Mouse (Mus musculus): ENCODE data around the gene Gm12695. TPM values are rescaled to one million over a fixed set of nuclear protein-coding genes. Genes with fewer than 3 reads are reported as not detected.

Gene Gm12695
- polyA plus RNA-seq, 1 experiment from 2014 or later, result not detected

DNA sequence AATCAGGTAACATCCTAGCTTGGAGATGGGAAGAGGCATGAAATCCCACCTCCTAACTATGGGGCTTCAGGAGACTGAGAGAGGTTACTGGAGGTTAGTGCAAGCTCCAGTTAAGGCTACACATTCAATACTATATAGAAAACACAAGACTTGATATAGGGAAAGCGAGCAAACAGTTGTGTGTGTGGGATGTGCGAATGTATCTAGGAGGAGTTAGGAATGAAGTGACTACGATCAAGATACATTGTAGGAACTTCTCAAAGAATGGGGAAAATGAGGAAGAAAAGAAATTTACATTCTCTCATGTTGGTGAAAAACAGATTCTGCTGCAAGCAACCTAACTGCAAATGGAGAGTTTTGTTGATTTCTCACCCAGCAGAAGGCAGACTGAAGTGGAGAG is 44.5 kb downstream of the Gm12695 start:
- no peak overlapping the region for H3K4me3 ChIP-seq (replicated peaks)
- no peak overlapping the region for H3K27ac ChIP-seq
- no peaks in the 10 kb centered on the region for H3K27me3 ChIP-seq
- H3K9ac ChIP-seq, result no peak overlapping the region
- H3K9me3 ChIP-seq (replicated peaks), result no peaks in the 10 kb centered on the region
- no peaks in the 10 kb centered on the region for H3K4me1 ChIP-seq
- no peak for ATAC-seq (replicated peaks; ENCODE audit: low FRiP score)
- no peak overlapping the region for H3K4me2 ChIP-seq
- WGBS, result 95% methylated on average over 3 of the region's 3 CpGs
- H3K36me3 ChIP-seq, result no peaks in the 10 kb centered on the region

DNA sequence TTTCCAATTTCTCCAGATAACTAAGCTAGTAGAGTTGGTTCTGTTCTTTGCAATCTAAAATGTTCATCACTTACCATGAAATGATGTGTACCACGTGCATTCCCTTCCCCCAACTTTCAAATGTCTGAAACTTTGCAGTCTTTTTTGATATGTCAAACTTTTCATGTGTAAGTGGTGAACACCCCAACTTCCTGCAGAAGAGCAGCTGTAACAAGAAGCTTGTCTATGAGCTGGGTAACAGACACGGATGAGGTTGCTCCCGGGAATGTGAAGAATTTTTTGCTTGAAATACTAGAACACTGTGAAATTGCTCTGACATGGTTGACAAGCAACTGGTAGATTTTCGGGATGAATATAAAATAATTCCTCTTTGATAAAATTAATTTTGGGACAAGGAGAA is 55.7 kb downstream of the Gm12695 start:
- no peaks in the 10 kb centered on the region for H3K36me3 ChIP-seq
- no peaks in the 10 kb centered on the region for H3K27me3 ChIP-seq
- WGBS, result 67% methylated on average over 4 of the region's 4 CpGs
- ATAC-seq (replicated peaks; ENCODE audit: low FRiP score), result no peak
- H3K4me1 ChIP-seq, result no peaks in the 10 kb centered on the region
- no peak overlapping the region for H3K4me3 ChIP-seq (replicated peaks)
- no peaks in the 10 kb centered on the region for H3K9me3 ChIP-seq (replicated peaks)
- H3K9ac ChIP-seq, result no peak overlapping the region
- H3K27ac ChIP-seq, result no peak overlapping the region
- H3K4me2 ChIP-seq, result no peak overlapping the region

DNA sequence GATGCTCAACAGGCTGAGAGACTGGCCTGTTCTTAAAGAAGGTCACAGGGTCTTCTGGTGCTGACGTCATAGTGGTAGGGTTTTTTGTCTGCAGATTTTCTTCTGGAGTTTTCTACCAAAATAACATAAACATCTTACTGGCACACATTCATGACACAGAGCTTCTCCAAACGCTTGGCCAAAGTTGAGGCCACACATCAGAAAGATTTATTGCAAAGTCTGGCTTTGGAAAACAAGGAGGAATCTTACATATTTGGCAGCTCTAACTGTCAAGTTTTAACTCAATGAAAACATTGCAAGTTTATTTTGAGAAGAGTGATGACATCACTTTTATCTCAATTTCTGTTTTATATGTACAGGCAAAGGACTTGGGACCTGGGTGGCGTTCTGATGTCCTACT is 56.8 kb downstream of the Gm12695 start:
- no peaks in the 10 kb centered on the region for H3K4me1 ChIP-seq
- no peaks in the 10 kb centered on the region for H3K9me3 ChIP-seq (replicated peaks)
- no peak overlapping the region for H3K4me3 ChIP-seq (replicated peaks)
- H3K4me2 ChIP-seq, result no peak overlapping the region
- H3K9ac ChIP-seq, result no peak overlapping the region
- ATAC-seq (replicated peaks; ENCODE audit: low FRiP score), result no peak
- no peaks in the 10 kb centered on the region for H3K36me3 ChIP-seq
- H3K27ac ChIP-seq, result no peak overlapping the region
- H3K27me3 ChIP-seq, result no peaks in the 10 kb centered on the region
- 41% methylated on average over 3 of the region's 3 CpGs for WGBS

DNA sequence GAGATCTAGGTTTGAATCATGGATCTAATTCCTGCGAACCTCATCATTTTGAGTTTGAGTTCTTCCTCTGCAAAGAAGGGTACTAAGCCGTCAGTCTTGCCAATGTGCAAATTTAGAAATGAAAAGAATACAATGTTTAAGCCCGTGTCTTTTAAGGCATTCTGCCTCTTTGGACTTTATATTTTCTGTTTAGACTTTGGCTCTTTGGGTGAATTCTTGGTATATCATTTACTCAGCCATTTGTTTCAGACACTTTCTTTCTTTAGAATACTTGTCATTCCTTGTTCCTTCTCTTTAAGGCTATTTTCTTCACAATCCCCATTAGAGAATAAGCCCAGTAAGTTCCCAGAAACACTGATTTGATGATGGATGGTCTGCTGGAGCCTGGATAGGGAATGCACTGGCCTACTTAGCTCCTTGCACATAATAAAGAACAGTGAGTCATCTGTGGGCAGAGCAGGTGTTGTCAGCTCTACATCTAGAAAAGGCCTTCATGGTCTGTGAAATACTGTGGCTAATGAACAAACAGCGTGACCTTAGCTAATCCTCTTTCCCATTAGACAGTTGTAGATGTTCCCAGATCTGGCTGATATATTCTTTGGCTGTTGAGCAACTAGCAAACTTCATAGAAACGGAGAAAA is 59.5 kb downstream of the Gm12695 start:
- WGBS, result 72% methylated on average over 5 of the region's 5 CpGs
- H3K9ac ChIP-seq, result no peak overlapping the region
- no peaks in the 10 kb centered on the region for H3K4me1 ChIP-seq
- no peak overlapping the region for H3K4me3 ChIP-seq (replicated peaks)
- H3K4me2 ChIP-seq, result no peak overlapping the region
- H3K9me3 ChIP-seq (replicated peaks), result no peaks in the 10 kb centered on the region
- no peaks in the 10 kb centered on the region for H3K27me3 ChIP-seq
- ATAC-seq (replicated peaks; ENCODE audit: low FRiP score), result peak; percentile 69; the same call in 1 of the 2 replicates
- H3K36me3 ChIP-seq, result no peaks in the 10 kb centered on the region
- H3K27ac ChIP-seq, result no peak overlapping the region

DNA sequence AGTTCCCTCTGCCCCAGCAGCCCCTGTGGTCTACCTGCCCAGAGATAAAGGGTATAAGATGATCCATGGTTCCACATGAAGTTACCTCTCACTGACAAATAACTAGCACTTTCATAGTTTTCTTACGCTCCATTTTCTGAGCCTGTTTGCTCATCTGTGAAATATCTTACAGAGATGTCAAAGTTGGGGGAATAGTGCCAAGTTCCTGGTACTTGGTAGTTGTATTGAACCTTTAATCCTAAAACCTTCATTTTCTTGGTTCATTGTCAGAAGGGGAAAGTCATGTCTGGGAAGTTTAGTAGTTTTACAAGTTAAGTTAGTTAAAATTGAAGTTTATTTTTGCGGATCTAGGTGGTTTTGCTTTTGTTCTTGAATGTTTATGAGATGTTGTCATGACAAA is 62.7 kb downstream of the Gm12695 start:
- Histone ChIP-seq H3K9ac (no peak overlapping the region), H3K4me3 (replicated peaks) (no peak overlapping the region), H3K27ac (no peak overlapping the region), H3K9me3 (replicated peaks) (no peaks in the 10 kb centered on the region), H3K4me2 (no peak overlapping the region), H3K36me3 (no peaks in the 10 kb centered on the region), H3K27me3 (no peaks in the 10 kb centered on the region), H3K4me1 (no peaks in the 10 kb centered on the region)
- 87% methylated on average over 2 of the region's 2 CpGs for WGBS
- ATAC-seq (replicated peaks; ENCODE audit: low FRiP score), result no peak

DNA sequence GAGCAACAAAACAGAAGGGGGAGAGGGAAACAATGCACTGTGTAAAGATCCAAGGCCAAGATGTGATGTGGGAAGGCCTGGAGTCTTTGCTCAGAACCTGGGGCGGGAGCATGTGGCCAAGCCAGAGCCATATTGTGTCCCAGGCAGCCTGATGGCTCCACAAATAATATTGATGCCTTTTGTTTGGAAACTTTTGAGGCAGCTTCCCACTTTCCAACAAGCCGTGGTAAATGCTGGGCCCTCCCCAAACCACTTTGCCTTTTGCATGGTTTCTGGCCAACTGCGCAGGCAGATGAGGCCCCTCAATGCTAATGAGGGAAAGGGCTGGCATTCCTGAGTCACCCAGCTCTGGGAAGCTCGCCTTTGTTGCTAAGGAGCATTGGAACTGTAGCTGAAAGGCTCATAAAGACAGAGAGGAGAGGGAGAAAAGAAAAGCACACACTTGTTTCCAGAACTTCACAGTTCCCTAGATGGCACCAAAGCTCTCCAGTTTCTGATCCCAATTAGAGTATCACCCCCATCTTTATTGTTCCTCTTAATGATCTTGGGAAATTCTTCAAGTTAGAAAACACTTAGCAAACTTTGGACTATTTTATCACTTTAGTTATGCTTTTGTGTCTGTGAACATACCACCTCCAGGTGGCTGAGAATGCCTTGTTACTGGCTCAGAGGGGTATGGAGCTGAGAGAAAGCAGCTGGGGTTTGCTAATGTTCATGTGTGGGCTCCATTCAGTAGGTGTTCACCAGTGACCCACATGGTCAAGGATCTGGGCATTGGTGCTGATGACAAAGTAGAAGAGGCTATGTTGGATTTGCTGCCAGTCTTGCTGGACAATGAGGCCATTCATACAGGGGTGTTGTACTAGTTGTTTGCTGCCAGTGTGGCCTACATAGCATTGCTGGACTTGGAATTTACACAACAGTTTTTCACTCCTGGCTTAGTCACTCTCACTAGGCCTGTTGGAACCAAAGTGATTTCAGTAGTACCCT is 65.7 kb downstream of the Gm12695 start:
- Histone ChIP-seq H3K27me3 (no peaks in the 10 kb centered on the region), H3K4me1 (no peaks in the 10 kb centered on the region), H3K4me2 (no peak overlapping the region), H3K4me3 (replicated peaks) (no peak overlapping the region), H3K36me3 (no peaks in the 10 kb centered on the region), H3K27ac (no peak overlapping the region), H3K9ac (no peak overlapping the region), H3K9me3 (replicated peaks) (no peaks in the 10 kb centered on the region)
- ATAC-seq (replicated peaks; ENCODE audit: low FRiP score), result no peak
- 50% methylated on average over 4 of the region's 4 CpGs for WGBS

DNA sequence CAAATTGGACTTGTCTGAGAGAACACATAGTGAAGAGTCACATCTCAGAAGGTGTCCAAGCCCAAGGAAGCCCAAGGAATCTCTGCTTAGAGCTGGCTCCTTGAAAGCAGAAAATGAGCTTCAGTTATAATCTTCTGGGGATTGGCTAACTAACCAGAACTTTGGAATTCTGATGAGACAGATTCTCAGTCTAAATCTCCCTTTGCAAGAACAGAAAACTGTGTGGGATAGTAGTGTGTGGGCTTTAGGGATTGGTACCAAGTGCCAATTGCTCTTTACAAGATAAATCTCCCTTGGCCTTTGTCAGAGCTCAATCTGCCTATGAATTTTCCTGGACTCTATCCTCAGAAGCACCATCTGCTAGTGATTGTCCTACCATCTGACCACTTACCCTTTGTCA is 66.5 kb downstream of the Gm12695 start:
- Histone ChIP-seq H3K27me3 (no peaks in the 10 kb centered on the region), H3K4me3 (replicated peaks) (no peak overlapping the region), H3K9ac (no peak overlapping the region), H3K9me3 (replicated peaks) (no peaks in the 10 kb centered on the region), H3K4me2 (no peak overlapping the region), H3K27ac (no peak overlapping the region), H3K4me1 (no peaks in the 10 kb centered on the region), H3K36me3 (no peaks in the 10 kb centered on the region)
- ATAC-seq (replicated peaks; ENCODE audit: low FRiP score), result no peak

DNA sequence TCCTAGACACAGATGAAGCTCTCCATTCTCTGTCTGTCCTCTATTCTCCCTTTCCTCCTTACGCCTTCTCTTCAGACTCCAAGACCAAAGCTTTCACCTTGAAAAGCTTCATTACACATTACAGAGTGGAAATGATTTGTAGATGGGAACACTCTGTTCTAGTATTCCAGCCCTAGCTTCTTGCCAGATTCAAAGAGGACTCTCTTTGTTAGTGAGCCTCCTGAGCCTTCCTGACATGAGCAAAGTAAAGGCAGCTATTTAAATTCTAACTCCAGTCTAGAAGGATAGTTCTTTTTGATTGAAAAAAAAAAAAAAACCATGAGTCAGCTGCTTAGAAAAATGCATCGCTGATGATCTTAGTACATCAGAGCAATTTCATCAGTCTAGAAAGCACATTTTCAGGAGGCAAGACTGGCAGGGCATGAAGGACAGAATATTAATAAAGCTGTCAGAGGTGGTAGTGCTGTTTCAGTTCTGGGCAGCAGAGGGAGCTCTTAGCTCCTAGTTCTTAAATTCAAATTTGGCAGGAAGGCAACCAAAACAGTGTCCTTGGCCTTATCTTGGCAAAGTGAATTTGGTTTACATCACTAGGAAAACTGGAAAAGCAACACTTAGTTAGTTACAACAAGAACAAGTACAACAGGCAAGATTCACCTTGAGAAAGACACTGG is 79.6 kb downstream of the Gm12695 start:
- no peak overlapping the region for H3K9ac ChIP-seq
- 59% methylated on average over 2 of the region's 2 CpGs for WGBS
- H3K27me3 ChIP-seq, result no peaks in the 10 kb centered on the region
- no peaks in the 10 kb centered on the region for H3K9me3 ChIP-seq (replicated peaks)
- ATAC-seq (replicated peaks; ENCODE audit: low FRiP score), result no peak
- H3K4me3 ChIP-seq (replicated peaks), result no peak overlapping the region
- no peaks in the 10 kb centered on the region for H3K36me3 ChIP-seq
- no peak overlapping the region for H3K27ac ChIP-seq
- H3K4me2 ChIP-seq, result no peak overlapping the region
- H3K4me1 ChIP-seq, result no peaks in the 10 kb centered on the region

DNA sequence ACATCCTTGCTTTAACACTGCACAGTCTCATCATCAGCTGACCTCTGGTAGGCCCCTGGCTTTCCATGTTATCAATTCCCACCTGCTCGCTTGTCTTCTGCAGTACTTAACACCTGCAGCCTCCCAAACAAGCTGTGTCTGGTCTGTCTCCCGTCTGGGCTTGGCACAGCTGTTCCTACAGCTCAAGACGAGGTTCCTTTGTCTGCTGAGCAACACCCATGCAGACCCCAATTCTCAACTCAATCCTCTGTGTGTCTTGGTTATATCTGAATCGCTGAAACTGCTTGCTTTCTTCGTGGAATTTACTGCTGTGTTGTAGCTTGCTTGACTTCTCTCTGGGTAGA is 86.8 kb downstream of the Gm12695 start:
- 0 out of 2 replicates have a peak, but pooled peaks cover 4% of the 10 kb centered on the region for H3K4me1 ChIP-seq
- 70% methylated on average over 5 of the region's 5 CpGs for WGBS
- H3K4me2 ChIP-seq, result no peak overlapping the region
- no peaks in the 10 kb centered on the region for H3K9me3 ChIP-seq (replicated peaks)
- H3K4me3 ChIP-seq (replicated peaks), result no peak overlapping the region
- ATAC-seq (replicated peaks; ENCODE audit: low FRiP score), result 0 out of 2 replicates have a peak, but pooled peaks have one; percentile 15
- no peaks in the 10 kb centered on the region for H3K36me3 ChIP-seq
- no peaks in the 10 kb centered on the region for H3K27me3 ChIP-seq
- no peak overlapping the region for H3K27ac ChIP-seq
- H3K9ac ChIP-seq, result no peak overlapping the region

DNA sequence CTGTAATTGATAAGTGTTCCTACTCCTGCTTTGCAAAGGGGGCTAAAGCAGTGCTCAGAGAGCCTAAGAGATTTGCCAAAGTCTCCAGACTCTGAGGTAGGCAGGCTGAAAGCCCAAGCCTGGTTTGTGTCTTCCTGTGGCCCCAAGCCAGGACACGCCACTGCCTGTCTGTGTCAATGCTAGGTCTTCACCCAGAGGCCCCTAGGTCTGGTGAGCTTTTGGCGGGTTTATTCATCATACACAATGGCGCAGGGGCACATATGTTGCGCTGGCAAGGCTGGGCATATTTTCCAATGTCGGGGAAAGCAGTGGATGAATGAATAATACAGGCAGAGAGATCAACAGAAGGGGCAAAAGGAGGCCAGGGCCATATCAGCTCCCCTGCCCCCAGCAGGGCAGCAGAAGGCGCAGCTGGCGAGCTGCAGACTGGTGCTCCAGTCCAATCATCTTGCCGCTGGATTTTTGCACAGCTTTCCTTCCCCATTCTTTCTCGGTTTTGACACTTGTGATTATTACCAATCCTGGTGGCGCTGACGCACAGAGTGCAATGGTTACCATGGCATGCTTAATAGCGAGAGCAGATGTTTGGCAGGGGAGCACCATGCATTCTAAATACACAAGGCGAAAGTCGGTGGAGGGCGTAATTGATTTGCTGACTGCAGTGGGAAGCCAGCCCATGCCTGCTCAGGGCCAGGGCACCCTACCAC is 87.3 kb downstream of the Gm12695 start:
- Histone ChIP-seq H3K4me1 (0 out of 2 replicates have a peak, but pooled peaks cover 4% of the 10 kb centered on the region), H3K27me3 (no peaks in the 10 kb centered on the region), H3K9me3 (replicated peaks) (no peaks in the 10 kb centered on the region), H3K4me3 (replicated peaks) (no peak overlapping the region), H3K27ac (no peak overlapping the region), H3K4me2 (no peak overlapping the region), H3K36me3 (no peaks in the 10 kb centered on the region), H3K9ac (no peak overlapping the region)
- WGBS, result 79% methylated on average over 15 of the region's 15 CpGs
- 0 out of 2 replicates have a peak, but pooled peaks have one; percentile 12 for ATAC-seq (replicated peaks; ENCODE audit: low FRiP score)

DNA sequence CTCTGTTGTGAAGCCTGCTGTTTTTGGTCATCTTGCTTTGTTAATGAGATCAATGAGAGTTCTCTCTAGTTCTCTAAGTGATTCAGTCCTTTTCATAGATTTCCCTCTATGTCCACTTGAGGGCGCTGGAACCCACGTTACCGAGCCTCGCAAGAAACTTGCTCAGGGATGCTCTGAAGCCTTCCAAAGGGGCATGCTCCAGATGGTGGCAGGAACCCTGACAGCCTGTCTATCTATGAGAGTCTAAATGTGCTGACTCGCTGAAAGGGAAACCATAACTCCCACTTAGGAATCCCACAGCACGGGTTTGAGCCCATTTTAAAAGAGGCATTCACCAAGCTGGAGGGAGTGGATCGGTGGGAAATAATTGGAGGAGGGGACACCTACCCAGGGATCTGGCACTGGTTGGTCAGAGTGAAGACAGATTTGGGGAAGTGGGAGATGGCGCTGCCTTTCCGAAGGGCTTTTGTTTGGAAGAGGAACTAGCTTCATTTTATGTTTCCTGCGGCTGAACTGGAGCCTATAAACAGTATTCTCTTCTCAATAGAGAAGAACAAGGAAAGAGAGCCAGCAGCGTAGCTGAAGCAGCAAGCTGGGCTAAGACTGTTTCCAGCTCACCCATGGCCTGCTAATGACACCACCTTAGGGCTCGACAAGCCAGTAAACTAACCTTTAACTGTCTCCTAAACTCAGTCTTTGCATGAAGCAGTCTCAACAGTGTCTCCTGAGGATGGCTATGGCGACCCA is 88.2 kb downstream of the Gm12695 start:
- H3K27me3 ChIP-seq, result no peaks in the 10 kb centered on the region
- no peak overlapping the region for H3K27ac ChIP-seq
- no peaks in the 10 kb centered on the region for H3K36me3 ChIP-seq
- peak overlapping the region; percentile 41 for H3K4me2 ChIP-seq
- 40% methylated on average over 13 of the region's 13 CpGs for WGBS
- H3K9me3 ChIP-seq (replicated peaks), result no peaks in the 10 kb centered on the region
- no peak overlapping the region for H3K9ac ChIP-seq
- H3K4me1 ChIP-seq, result 0 out of 2 replicates have a peak, but pooled peaks cover 4% of the 10 kb centered on the region
- ATAC-seq (replicated peaks; ENCODE audit: low FRiP score), result peak; percentile 81
- no peak overlapping the region for H3K4me3 ChIP-seq (replicated peaks)
